Mouse (Mus musculus) E14TG2a.4 (cell line): Measurements from ENCODE around the gene Tmem121.
A peak's percentile ranks its signal among the peaks of the same experiment; 100 is the strongest.

ENCODE experiments used
- CTCF ChIP-seq: conservative IDR thresholded peaks from 2 replicates; pipeline ENCODE4 v1.5.1; 2014; ENCODE audit warnings: low read length
- NANOG ChIP-seq: IDR thresholded peaks from 2 replicates; pipeline ENCODE4 v1.6.1; 2014; ENCODE audit warnings: borderline replicate concordance, low read length, mixed read lengths

DNA sequence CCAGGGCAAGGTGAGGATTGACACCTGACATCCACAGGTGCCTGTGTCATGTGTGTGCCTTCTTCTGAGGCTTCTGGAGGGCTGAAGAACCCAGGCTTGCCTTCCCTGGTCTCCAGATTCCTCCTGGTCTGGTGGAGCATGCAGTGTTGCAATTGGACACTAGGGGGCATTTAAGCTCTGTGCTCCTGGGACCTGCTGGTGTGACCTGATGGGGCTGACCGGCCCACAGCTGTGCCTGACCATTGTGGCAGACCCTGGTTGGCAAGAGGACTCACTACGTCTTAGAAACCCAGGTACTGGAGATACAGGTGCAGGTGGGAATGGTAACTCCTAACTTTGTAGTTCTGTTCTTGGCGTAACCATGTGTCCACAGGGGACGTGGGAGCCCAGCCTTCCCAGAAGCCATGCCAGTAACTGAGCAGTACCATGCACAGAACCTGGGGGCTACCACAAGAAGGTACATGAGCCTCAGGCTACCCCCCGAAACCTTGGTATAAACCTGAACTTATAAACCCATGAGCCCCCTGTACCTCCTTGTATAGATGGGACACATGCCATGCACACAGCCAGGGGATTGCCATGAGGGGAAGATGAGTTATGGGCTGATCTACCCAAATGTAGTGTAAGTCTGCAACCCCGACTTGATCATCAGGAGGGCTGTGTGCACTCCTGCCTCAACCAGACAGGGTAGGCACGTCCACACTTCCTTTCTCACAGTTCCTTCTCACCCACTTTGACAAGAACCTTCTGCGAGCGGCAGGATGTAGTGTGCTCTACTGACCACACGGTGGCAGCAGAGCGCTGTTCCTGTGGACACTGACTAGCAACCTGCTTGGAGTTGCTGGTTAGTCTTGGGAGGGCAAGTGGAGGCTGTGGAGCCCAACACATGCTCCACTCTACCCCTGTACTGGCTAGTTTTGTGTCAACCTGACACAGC is 31.8 kb downstream of the Tmem121 start:
- TF ChIP-seq CTCF: peak; percentile 92
- TF ChIP-seq NANOG: no peak
